Mouse (Mus musculus) splenic B cell, adult 2 months (primary cell): ENCODE measurements at regions not wholly inside any gene's neighbourhood (a gene's known extent, or its start where the extent isn't known, plus 50 kb on each side); places are given as distances from the start of the nearest gene placed in this dataset.
A peak's percentile ranks its signal among the peaks of the same experiment; 100 is the strongest.

ENCODE experiments used
- DNase-seq: peaks from one replicate; pipeline ENCODE4 v3.0.0-alpha.2; 2011; ENCODE audit warnings: low read depth, low spot score
- H3K27me3 ChIP-seq: 2 replicates; pipeline ENCODE4 v1.6.1; 2012; ENCODE audit warnings: mild to moderate bottlenecking, low read length, moderate library complexity, mixed read lengths; ENCODE audit not compliant: control insufficient read depth, poor library complexity, insufficient read depth, severe bottlenecking
- H3K36me3 ChIP-seq: 2 replicates; pipeline ENCODE4 v1.6.1; 2012; ENCODE audit warnings: mild to moderate bottlenecking, low read length, moderate library complexity, mixed read lengths; ENCODE audit not compliant: control insufficient read depth, poor library complexity, insufficient read depth, severe bottlenecking

GRCm38 (mm10) chr9:67165486-67165885 lies 116.3 kb upstream of the Tpm1 start:
- Histone ChIP-seq H3K36me3 (no peaks in the 10 kb centered on the region), H3K27me3 (no peaks in the 10 kb centered on the region)
- no peak for DNase-seq

- H3K36me3 ChIP-seq: no peaks in the 10 kb centered on the region
- DNase-seq: no peak
- no peaks in the 10 kb centered on the region for H3K27me3 ChIP-seq
Observed at GRCm38 (mm10) chr9:67163746-67164145, 114.5 kb upstream of the Tpm1 start.

DNA sequence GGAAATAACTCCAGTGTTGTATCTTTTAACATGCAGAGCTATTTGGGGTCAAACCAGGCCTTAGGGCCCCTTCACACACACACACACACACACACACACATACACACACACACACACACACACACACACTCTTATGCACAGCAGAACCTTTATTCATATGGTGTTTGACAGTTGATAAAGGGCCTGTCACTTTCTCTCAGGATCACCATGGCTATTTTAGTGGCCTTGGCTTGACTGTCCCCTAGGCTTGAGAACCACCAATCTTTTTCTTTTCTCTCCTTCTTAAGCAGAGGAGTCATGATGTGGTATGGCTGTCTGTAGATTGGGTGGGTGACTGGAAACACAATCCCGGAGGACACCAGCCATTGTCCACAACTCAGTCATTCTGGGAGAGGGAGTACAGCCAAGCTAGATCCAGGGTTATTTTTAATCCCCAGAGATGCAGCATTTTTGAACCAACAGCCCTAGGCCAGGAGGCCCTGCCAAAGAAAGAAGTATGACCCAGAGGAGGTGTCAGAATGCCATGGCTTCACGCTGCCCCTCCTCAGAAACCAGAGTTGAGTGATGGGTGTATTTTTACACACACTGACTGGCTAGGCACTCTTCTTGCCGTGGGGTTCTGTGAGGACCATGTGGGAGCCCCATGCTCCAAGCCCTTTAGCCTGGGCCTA lies 111.7 kb upstream of the Tpm1 start:
- no peaks in the 10 kb centered on the region for H3K27me3 ChIP-seq
- no peaks in the 10 kb centered on the region for H3K36me3 ChIP-seq
- no peak for DNase-seq

DNA sequence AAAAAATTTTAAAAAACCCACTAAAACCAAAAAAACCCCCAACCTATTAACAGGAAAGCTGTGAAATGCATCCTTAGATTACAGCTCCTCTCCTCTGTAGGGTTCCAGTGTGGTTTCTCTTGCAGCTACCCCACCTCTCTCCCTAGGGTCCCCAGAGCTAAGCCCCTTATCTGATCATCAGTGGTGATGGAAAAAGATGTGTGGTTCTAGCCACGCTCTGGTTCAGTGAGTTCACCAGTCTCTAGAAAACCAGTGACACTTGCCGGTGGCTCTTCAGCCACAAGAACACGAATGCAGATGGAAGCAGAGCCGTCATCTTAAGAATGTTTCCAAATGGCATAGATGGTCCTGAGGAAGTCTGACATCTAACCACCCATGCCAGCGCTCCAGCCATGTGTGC lies 111.1 kb upstream of the Tpm1 start:
- H3K27me3 ChIP-seq: no peaks in the 10 kb centered on the region
- DNase-seq: no peak
- no peaks in the 10 kb centered on the region for H3K36me3 ChIP-seq

DNA sequence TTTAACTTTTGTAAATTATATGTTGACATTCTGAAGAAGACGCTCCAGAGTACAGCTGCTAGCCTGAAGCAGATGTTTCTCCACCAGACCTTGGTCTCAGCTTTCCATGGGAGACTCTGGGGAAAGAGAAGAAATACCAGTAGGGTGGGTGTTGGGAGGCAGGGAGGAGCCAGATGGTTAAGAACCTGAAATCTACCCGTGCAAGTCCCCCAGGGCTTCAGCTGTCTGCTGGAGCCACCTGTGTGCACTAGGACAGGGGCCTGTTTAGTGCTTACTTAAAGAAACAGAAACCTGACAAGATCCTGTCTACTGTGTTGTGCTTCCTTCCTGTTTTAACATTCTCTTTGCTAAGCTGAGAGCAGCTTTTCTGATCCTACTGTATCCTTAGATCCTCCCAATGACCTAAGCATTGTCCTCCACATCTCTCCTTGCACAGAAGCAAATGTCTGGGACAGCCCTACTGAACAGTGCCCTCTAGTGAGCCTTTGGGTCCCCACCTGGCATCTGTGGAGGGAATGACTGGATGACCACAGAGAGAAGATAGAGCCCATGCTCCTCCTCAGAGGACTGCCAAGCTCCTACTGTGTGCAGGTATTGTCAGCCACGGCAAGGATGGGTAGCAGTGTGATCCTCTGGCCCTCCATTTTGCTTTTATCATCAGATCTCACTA lies 107.5 kb upstream of the Tpm1 start:
- DNase-seq: peak; percentile 11
- no peaks in the 10 kb centered on the region for H3K36me3 ChIP-seq
- H3K27me3 ChIP-seq: no peaks in the 10 kb centered on the region

DNA sequence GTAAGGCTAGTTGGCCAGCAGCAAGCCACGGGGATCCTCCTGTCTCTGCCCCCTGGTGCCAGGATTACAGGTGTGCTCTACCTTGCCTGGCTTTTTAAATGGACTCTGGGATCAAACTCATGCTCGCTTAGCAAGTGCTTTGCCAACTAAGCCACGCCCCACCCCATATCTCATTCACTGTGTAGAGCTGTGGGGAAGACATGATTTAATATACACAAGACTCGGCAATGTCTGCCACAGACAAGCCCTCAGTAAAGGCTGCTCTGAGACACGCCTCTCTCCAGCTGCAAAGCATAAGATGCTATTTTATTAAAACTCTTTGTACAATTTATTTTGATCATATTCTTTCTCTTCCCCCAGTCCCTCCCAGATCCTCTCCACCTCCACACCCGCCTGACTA lies 104.9 kb upstream of the Tpm1 start:
- Histone ChIP-seq H3K36me3 (no peaks in the 10 kb centered on the region), H3K27me3 (no peaks in the 10 kb centered on the region)
- no peak for DNase-seq

DNA sequence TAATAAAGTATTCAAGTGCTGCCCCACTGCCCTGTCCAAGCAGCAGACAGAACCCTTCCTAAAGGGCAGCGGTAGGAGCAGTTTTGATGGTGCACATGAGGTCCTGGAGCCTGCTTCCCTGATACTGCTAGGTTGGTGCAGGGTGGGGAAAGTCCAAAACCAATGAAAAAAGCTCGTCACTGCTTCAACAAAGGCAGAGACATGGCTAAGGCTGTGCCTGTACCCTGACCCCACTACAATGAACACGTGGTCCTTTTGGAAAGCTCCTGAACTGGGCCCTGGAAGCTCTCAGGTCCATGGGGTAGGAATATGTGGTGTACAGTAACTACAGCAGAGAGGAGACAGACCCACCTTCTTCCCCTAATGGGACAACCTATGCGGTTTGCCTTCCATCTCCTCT lies 104.1 kb upstream of the Tpm1 start:
- no peaks in the 10 kb centered on the region for H3K27me3 ChIP-seq
- H3K36me3 ChIP-seq: no peaks in the 10 kb centered on the region
- DNase-seq: no peak

DNA sequence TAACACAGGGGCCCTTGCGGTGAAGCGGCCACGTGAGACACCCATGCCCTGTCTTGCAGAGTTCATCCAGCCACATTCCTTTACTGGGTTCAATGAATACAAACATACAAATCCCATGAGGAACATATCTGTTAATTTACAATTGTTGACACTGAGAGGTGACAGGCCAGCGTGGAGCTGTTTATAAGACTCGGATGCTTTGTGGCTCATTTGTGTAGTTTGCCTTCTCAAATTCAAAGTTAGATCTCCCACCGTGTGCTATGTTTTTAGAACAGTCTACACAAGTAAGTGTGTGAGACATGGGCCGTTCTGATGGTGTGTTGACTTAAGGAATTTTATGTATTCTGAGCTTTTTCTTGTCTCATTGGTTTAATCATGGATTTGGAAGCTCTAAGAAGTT lies 98.5 kb upstream of the Tpm1 start:
- DNase-seq: no peak
- H3K27me3 ChIP-seq: no peaks in the 10 kb centered on the region
- no peaks in the 10 kb centered on the region for H3K36me3 ChIP-seq

DNA sequence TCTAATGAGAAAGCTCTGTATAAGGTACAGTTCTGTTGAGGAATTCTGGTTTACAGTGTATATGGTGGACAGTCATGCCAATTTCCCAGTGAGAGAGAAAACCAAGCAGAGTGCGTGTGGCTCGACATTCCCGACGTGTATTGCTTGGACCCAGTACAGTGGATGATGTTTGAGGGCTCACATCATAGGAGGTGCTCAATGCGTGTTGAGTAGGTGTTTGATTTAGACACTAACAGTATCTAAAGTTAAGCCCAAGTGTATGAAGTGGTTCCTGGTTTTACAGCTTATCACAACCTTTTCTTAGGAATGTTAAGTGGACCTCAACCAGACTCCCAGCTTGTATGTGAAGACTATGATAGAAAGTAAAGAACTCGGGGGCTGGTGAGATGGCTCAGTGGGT lies 96.2 kb upstream of the Tpm1 start:
- Histone ChIP-seq H3K36me3 (no peaks in the 10 kb centered on the region), H3K27me3 (no peaks in the 10 kb centered on the region)
- DNase-seq: no peak

- DNase-seq: no peak
- no peaks in the 10 kb centered on the region for H3K27me3 ChIP-seq
- no peaks in the 10 kb centered on the region for H3K36me3 ChIP-seq
Observed at GRCm38 (mm10) chr9:67144511-67144910, 95.3 kb upstream of the Tpm1 start.

DNA sequence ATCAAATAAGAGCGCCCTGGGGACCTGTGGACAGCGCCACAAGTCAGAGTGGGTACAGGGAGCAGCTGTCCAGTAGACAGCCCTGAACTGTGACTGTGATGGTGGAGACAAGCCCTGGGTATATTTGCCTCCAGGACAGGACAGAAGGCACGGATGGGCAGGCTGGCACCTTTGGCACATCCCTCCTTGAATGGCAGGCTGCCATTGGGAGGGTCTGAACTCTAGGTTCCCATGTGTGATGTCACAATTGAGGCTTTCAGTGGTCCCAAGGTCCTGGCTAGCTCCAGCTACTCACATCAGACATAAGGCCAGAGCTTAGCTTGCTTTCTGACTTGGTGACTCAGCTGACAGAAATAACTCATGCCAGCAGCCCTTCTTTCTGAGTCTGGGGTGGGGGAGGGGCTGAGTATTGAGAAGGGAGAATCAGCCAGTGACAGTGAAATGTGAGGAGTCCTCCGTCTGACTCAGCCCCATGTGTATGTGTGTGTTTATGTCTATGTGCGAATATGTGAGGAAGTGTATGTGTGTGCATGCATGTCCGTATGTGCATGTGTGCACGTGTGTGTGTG lies 91.2 kb upstream of the Tpm1 start:
- no peaks in the 10 kb centered on the region for H3K36me3 ChIP-seq
- no peak for DNase-seq
- H3K27me3 ChIP-seq: no peaks in the 10 kb centered on the region

DNA sequence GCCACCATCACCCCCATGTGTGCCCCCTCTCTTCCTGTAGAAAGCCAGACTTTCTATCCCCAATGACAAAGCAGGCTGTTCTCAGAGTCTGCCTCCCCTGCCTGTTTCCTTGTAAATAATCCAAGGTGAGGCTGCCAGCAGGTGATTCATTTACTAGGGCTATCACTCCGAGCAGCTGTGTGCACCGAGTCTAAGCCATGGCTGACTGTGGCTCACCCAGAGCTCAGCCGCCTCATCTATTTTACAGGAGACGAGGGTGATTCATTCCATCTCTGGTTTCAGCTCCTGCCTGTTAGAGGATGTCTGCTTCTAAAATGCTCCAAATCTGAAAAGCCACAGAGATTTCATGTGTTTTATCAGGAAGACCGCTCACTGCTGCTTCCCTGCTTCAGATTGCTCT lies 88.5 kb upstream of the Tpm1 start:
- no peak for DNase-seq
- no peaks in the 10 kb centered on the region for H3K36me3 ChIP-seq
- no peaks in the 10 kb centered on the region for H3K27me3 ChIP-seq

DNA sequence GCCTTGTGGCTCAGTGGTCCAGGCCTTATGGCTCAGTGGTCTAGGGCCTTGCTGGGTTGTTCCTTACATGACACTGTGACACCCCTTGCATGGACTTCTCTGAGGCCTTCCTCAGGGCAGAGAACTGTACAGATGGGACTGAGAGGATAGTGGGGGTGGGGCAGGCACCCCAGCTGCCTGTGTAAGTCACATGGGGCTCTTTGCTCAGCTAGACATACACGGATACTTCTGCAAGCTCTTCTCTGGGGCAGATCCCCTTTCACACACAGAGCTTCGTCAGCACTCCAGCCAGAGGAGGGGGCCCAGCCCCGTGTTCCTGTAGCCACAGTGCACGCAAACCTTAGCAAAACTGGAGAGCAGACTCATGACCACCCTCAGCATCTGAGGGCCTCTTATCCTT lies 87.9 kb upstream of the Tpm1 start:
- no peak for DNase-seq
- H3K27me3 ChIP-seq: no peaks in the 10 kb centered on the region
- no peaks in the 10 kb centered on the region for H3K36me3 ChIP-seq

DNA sequence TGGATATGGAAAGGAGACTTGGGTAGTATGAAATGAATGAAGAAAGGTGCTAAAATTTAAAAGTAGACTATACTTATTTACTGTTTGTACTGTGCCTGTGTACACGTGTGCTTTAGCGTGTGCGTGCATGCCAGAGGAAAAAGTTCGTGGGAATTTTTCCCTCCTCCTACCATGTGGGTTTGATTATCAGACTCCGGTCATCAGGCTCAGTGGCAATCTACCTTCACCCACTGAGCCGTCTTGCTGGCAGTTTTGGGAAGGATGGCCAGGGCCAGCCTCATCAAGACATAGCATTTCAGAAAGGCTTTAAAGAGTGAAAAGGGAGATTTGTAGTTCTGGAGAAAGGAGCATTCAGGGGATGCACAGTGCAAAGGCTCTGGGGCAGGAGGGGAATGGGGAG lies 87.0 kb upstream of the Tpm1 start:
- H3K27me3 ChIP-seq: no peaks in the 10 kb centered on the region
- H3K36me3 ChIP-seq: no peaks in the 10 kb centered on the region
- no peak for DNase-seq

DNA sequence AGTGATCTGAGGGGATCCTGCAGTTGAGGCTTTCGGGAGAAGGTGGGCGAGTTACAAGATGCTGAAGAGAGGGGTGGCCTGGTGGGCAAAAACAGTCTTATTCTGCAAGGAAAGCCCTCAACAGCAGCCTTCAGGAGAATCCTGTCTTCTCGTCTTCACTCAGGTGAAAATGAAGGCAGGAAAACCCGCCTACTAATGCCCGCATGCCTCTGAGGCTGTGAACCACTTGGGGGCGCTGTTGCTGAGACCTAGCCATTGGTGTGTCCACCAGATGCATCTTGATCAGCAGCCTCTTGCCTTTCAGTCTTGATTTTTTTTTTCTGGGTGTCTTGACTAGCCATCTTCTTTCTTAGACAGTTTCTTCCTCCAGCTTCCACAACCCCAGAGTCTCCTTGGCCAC lies 85.2 kb upstream of the Tpm1 start:
- DNase-seq: no peak
- Histone ChIP-seq H3K36me3 (no peaks in the 10 kb centered on the region), H3K27me3 (no peaks in the 10 kb centered on the region)

- DNase-seq: no peak
- H3K27me3 ChIP-seq: no peaks in the 10 kb centered on the region
- no peaks in the 10 kb centered on the region for H3K36me3 ChIP-seq
Observed at GRCm38 (mm10) chr9:67132370-67132769, 83.2 kb upstream of the Tpm1 start.
